In genomic region chr3:21809769-21810470, GRCm38 (mm10) we compare ENCODE assay signal across 12 mouse cellular contexts.
DNase-seq lines count a peak whose midpoint lies in the region; ATAC-seq lines count a peak whose summit lies in the region.
"Had no signal": no experiment of that assay in that cellular context is flagged by ENCODE, and none has a peak within 500 bp of the region (broad histone marks: within the 10 kb centered on the region; RNA-seq: fewer than 3 reads in every experiment).

No protein-coding gene starts in this region.

- no peaks in the 10 kb centered on the region for H3K4me1 ChIP-seq in embryonic facial prominence, embryonic 11.5 days (ENCODE audit: control insufficient read depth, insufficient read depth, low read length)
- H3K4me1 ChIP-seq in hindbrain, embryonic 15.5 days (replicated peaks): peaks cover 10% of the 10 kb centered on the region
- H3K4me1 ChIP-seq in midbrain, embryonic 16.5 days (ENCODE audit: control insufficient read depth, insufficient read depth, low read length): peaks cover 16% of the 10 kb centered on the region
- no peaks in the 10 kb centered on the region; the same call in 1 of the 2 replicates for H3K4me1 ChIP-seq in kidney, embryonic 14.5 days (ENCODE audit: control insufficient read depth, insufficient read depth, low read length)

- H3K4me2 ChIP-seq in embryonic facial prominence, embryonic 11.5 days (ENCODE audit: low read depth, low read length): no peak overlapping the region
- H3K4me2 ChIP-seq in hindbrain, embryonic 15.5 days: no peak overlapping the region
- H3K4me2 ChIP-seq in midbrain, embryonic 16.5 days (ENCODE audit: low read length): no peak overlapping the region
- no peak overlapping the region for H3K4me2 ChIP-seq in kidney, embryonic 14.5 days (replicated peaks; ENCODE audit: low read depth, low read length)

- peak; percentile 75; the same call in 1 of the 2 replicates for ATAC-seq in embryonic facial prominence, embryonic 11.5 days (replicated peaks; ENCODE audit: insufficient number of reproducible peaks, low FRiP score, low TSS enrichment, low read depth)
- ATAC-seq in hindbrain, embryonic 15.5 days (ENCODE audit: low FRiP score, low read depth): peak; percentile 80; the same call in 1 of the 2 replicates
- ATAC-seq in midbrain, embryonic 16.5 days: peak; percentile 94
- ATAC-seq in kidney, embryonic 14.5 days (ENCODE audit: low FRiP score, low TSS enrichment): no peak
- ATAC-seq in monocyte, adult 5-6 weeks (replicated peaks; ENCODE audit: insufficient number of reproducible peaks, low FRiP score, low TSS enrichment, poor library complexity, severe bottlenecking): no peak
- ATAC-seq: Patski had no signal

- WGBS in embryonic facial prominence, embryonic 11.5 days: 6% methylated on average over 2 of the region's 2 CpGs
- WGBS in hindbrain, embryonic 15.5 days: 3% methylated on average over 2 of the region's 2 CpGs
- WGBS in midbrain, embryonic 16.5 days: 3% methylated on average over 2 of the region's 2 CpGs
- 16% methylated on average over 2 of the region's 2 CpGs for WGBS in kidney, embryonic 14.5 days

- peak; percentile 45 for DNase-seq in NIH3T3 (ENCODE audit: low read depth)
- peak; percentile 79 for DNase-seq in embryonic facial prominence, embryonic 11.5 days (ENCODE audit: low spot score)
- no peak for DNase-seq in ovary, postnatal 14 days (ENCODE audit: low spot score)
- DNase-seq in cerebellum, postnatal 4 days (ENCODE audit: low spot score in 2 of 2): no peak
- DNase-seq: cerebellum, adult 18-20 months had no signal

- H3K4me3 ChIP-seq in embryonic facial prominence, embryonic 11.5 days (ENCODE audit: low read depth, low read length): no peak overlapping the region
- no peak overlapping the region for H3K4me3 ChIP-seq in hindbrain, embryonic 15.5 days
- no peak overlapping the region for H3K4me3 ChIP-seq in midbrain, embryonic 16.5 days (ENCODE audit: low read depth, low read length)
- H3K4me3 ChIP-seq in kidney, embryonic 14.5 days (ENCODE audit: low read length): no peak overlapping the region

- H3K9me3 ChIP-seq in embryonic facial prominence, embryonic 11.5 days (replicated peaks; ENCODE audit: control insufficient read depth, low read length): no peaks in the 10 kb centered on the region
- no peaks in the 10 kb centered on the region for H3K9me3 ChIP-seq in hindbrain, embryonic 15.5 days
- no peaks in the 10 kb centered on the region for H3K9me3 ChIP-seq in midbrain, embryonic 16.5 days (replicated peaks; ENCODE audit: control insufficient read depth, low read length, poor library complexity, severe bottlenecking)
- no peaks in the 10 kb centered on the region for H3K9me3 ChIP-seq in kidney, embryonic 14.5 days (ENCODE audit: control insufficient read depth, low read length)

- H3K27me3 ChIP-seq in embryonic facial prominence, embryonic 11.5 days (ENCODE audit: control insufficient read depth, insufficient read depth, low read length): no peaks in the 10 kb centered on the region
- no peaks in the 10 kb centered on the region for H3K27me3 ChIP-seq in hindbrain, embryonic 15.5 days
- H3K27me3 ChIP-seq in midbrain, embryonic 16.5 days (ENCODE audit: control insufficient read depth, insufficient read depth, low read depth, low read length): no peaks in the 10 kb centered on the region
- H3K27me3 ChIP-seq in kidney, embryonic 14.5 days (ENCODE audit: control insufficient read depth, insufficient read depth, low read length): no peaks in the 10 kb centered on the region
- H3K27me3 ChIP-seq: Patski had no signal

- no peak overlapping the region for H3K27ac ChIP-seq in embryonic facial prominence, embryonic 11.5 days (replicated peaks; ENCODE audit: low read depth, low read length)
- H3K27ac ChIP-seq in hindbrain, embryonic 15.5 days (replicated peaks): peak overlapping the region; percentile 59
- peak overlapping the region; percentile 31; the same call in 1 of the 2 replicates for H3K27ac ChIP-seq in midbrain, embryonic 16.5 days (ENCODE audit: low read length)
- no peak overlapping the region for H3K27ac ChIP-seq in kidney, embryonic 14.5 days (ENCODE audit: low read depth, low read length)
- H3K27ac ChIP-seq: kidney, postnatal 0 days; liver, embryonic 14.5 days had no signal

- H3K9ac ChIP-seq in embryonic facial prominence, embryonic 11.5 days (replicated peaks; ENCODE audit: low read length): no peak overlapping the region
- H3K9ac ChIP-seq in hindbrain, embryonic 15.5 days: no peak overlapping the region
- H3K9ac ChIP-seq in midbrain, embryonic 16.5 days (ENCODE audit: low read depth, low read length): no peak overlapping the region
- no peak overlapping the region for H3K9ac ChIP-seq in kidney, embryonic 14.5 days (ENCODE audit: low read depth, low read length)
- H3K9ac ChIP-seq: liver, embryonic 14.5 days had no signal

- no peaks in the 10 kb centered on the region for H3K36me3 ChIP-seq in embryonic facial prominence, embryonic 11.5 days (replicated peaks; ENCODE audit: control insufficient read depth, insufficient read depth, low read depth, low read length)
- no peaks in the 10 kb centered on the region for H3K36me3 ChIP-seq in hindbrain, embryonic 15.5 days
- H3K36me3 ChIP-seq in midbrain, embryonic 16.5 days (ENCODE audit: control insufficient read depth, insufficient read depth, low read length): no peaks in the 10 kb centered on the region
- no peaks in the 10 kb centered on the region for H3K36me3 ChIP-seq in kidney, embryonic 14.5 days (ENCODE audit: control insufficient read depth, insufficient read depth, low read length)

Comparison
In these comparisons a context has a peak if more than half of its experiments do, and no peak if none do; other contexts are left out.
1. DNase-seq: peak in NIH3T3 (single experiment) and embryonic facial prominence, embryonic 11.5 days (single experiment); none in ovary, postnatal 14 days (single experiment) and cerebellum, postnatal 4 days (0 of 2).
2. ATAC-seq: peak in embryonic facial prominence, embryonic 11.5 days (single experiment), hindbrain, embryonic 15.5 days (single experiment) and midbrain, embryonic 16.5 days (single experiment); none in kidney, embryonic 14.5 days (single experiment) and monocyte, adult 5-6 weeks (single experiment).
3. H3K27ac ChIP-seq: peak in hindbrain, embryonic 15.5 days (single experiment) and midbrain, embryonic 16.5 days (single experiment); none in embryonic facial prominence, embryonic 11.5 days (single experiment) and kidney, embryonic 14.5 days (single experiment).